Mouse (Mus musculus) small intestine, adult 2 months (tissue): Measurements from ENCODE around the gene Elane.

Source experiments
- CTCF ChIP-seq: fragments of 200-500 bp; IDR thresholded peaks from 2 replicates; pipeline ENCODE4 v1.5.1; 2012; ENCODE audit warnings: low read depth, mild to moderate bottlenecking, control low read depth, inconsistent platforms, low read length, moderate library complexity, mixed read lengths; ENCODE audit not compliant: insufficient replicate concordance, insufficient read length; ENCODE audit errors: extremely low read depth
- POLR2A ChIP-seq: fragments of 200-500 bp; IDR thresholded peaks from 2 replicates; pipeline ENCODE4 v1.6.1; 2012; ENCODE audit warnings: low read depth, mild to moderate bottlenecking, control low read depth, inconsistent platforms, low read length, moderate library complexity

DNA sequence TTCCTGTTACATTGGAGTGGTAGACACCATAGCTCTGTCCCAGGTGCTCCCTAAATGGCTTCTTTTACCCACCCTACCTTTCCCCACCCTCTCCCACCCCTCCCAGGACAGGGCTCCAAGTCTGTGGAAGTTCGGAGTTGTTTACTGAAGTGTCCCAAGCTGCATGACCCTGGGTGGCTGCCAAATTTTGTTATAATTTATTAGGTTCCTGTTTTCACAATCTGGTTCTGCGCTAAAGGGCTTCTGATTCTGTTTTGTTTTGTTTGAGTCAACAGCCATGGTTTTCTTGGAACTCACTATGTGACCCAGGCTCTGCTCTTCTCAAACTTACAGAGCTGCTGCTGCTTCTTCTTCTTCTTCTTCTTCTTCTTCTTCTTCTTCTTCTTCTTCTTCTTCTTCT, 3.3 kb downstream of the Elane start:
- no peak for TF ChIP-seq POLR2A
- TF ChIP-seq CTCF, result no peak
